Mouse (Mus musculus) cerebellum, adult 2 months (tissue): ENCODE results near the gene Nudt17. TPM values are rescaled to one million over a fixed set of nuclear protein-coding genes. Genes with fewer than 3 reads are reported as not detected.

Experiments
- DNase-seq, 2 experiments: peaks; one replicate each; pipeline ENCODE4 v3.0.0; 2021
- H3K27ac ChIP-seq: fragments of 200-500 bp; 2 replicates; pipeline ENCODE4 v1.5.1; 2012; ENCODE audit warnings: low read length, control low read depth, inconsistent platforms; ENCODE audit not compliant: insufficient read depth
- H3K27me3 ChIP-seq: fragments of 200-500 bp; 2 replicates; pipeline ENCODE4 v1.6.1; 2012; ENCODE audit warnings: inconsistent platforms, mild to moderate bottlenecking, low read length, moderate library complexity; ENCODE audit not compliant: control insufficient read depth, insufficient read depth
- H3K4me1 ChIP-seq: fragments of 200-500 bp; 2 replicates; pipeline ENCODE4 v1.6.1; 2011; ENCODE audit warnings: low read length; ENCODE audit not compliant: control insufficient read depth, insufficient read depth
- H3K4me3 ChIP-seq: fragments of 200-500 bp; replicated peaks from 2 replicates; pipeline ENCODE3; 2011; ENCODE audit warnings: mild to moderate bottlenecking, low read depth, low read length, control low read depth; ENCODE audit not compliant: insufficient read depth
- CTCF ChIP-seq: fragments of 200-500 bp; IDR thresholded peaks from 2 replicates; pipeline ENCODE4 v1.5.1; 2011; ENCODE audit warnings: low read depth, mild to moderate bottlenecking, control low read depth, low read length, moderate library complexity, borderline replicate concordance; ENCODE audit not compliant: insufficient read depth
- POLR2A ChIP-seq: fragments of 200-500 bp; IDR thresholded peaks from 2 replicates; pipeline ENCODE4 v1.6.1; 2011; ENCODE audit warnings: low read length, control low read depth, borderline replicate concordance; ENCODE audit not compliant: insufficient read depth
- WGBS: fragments of 180-500 bp; shearing (Covaris S2); methylation state at CpG from one replicate; pipeline ENCODE4 v1.1.7; 2018; 5-methylcytosine and 5-hydroxymethylcytosine counted together
- polyA plus RNA-seq: library from polyadenylated mRNA; depleted of rRNA; stranded (reverse); fragments of >200 nt; gene quantifications from 2 replicates; pipeline ENCODE4 v1.2.3, GENCODE M21; 2012

The Nudt17 gene
- polyA plus RNA-seq, 1 experiment, result 11.8 TPM

GRCm38 (mm10) chr3:96737013-96737740 lies 28.8 kb upstream of the Nudt17 start:
- TF ChIP-seq POLR2A (no peak), CTCF (no peak)
- Histone ChIP-seq H3K4me1 (peaks cover 13% of the 10 kb centered on the region; the same call in 1 of the 2 replicates), H3K27ac (no peak overlapping the region), H3K4me3 (no peak overlapping the region), H3K27me3 (no peaks in the 10 kb centered on the region)
- DNase-seq, result no peak
- WGBS, result 3% methylated on average over 1 of the region's 1 CpGs

GRCm38 (mm10) chr3:96735200-96735599 lies 26.8 kb upstream of the Nudt17 start:
- Histone ChIP-seq H3K4me3 (no peak overlapping the region), H3K4me1 (peaks cover 14% of the 10 kb centered on the region; the same call in 1 of the 2 replicates), H3K27me3 (no peaks in the 10 kb centered on the region), H3K27ac (no peak overlapping the region)
- no peak for DNase-seq
- WGBS, result 79% methylated on average over 2 of the region's 2 CpGs
- TF ChIP-seq CTCF (no peak), POLR2A (no peak)

GRCm38 (mm10) chr3:96733984-96734383 lies 25.6 kb upstream of the Nudt17 start:
- no peak overlapping the region for H3K27ac ChIP-seq

GRCm38 (mm10) chr3:96730785-96731184 lies 22.4 kb upstream of the Nudt17 start:
- TF ChIP-seq CTCF (no peak), POLR2A (no peak)
- WGBS, result 50% methylated on average over 5 of the region's 5 CpGs
- Histone ChIP-seq H3K27me3 (no peaks in the 10 kb centered on the region), H3K27ac (no peak overlapping the region), H3K4me1 (peaks cover 13% of the 10 kb centered on the region; the same call in 1 of the 2 replicates), H3K4me3 (no peak overlapping the region)
- DNase-seq, result no peak

More at GRCm38 (mm10) chr3:96733984-96734383, 25.6 kb upstream of the Nudt17 start:
- Histone ChIP-seq H3K4me3 (no peak overlapping the region), H3K27me3 (no peaks in the 10 kb centered on the region), H3K4me1 (peaks cover 22% of the 10 kb centered on the region; the same call in 1 of the 2 replicates)
- WGBS, result 98% methylated on average over 1 of the region's 1 CpGs
- no peak for TF ChIP-seq CTCF
- no peak for TF ChIP-seq POLR2A
- DNase-seq, result no peak

GRCm38 (mm10) chr3:96729403-96729784 lies 21.0 kb upstream of the Nudt17 start:
- H3K4me1 ChIP-seq, result peaks cover 13% of the 10 kb centered on the region; the same call in 1 of the 2 replicates
- no peak for DNase-seq
- no peak overlapping the region for H3K27ac ChIP-seq
- H3K4me3 ChIP-seq, result no peak overlapping the region
- H3K27me3 ChIP-seq, result no peaks in the 10 kb centered on the region
- TF ChIP-seq CTCF (no peak), POLR2A (no peak)
- WGBS, result 76% methylated on average over 3 of the region's 3 CpGs

- DNase-seq, result no peak
- no peak for TF ChIP-seq POLR2A
- TF ChIP-seq CTCF, result no peak
- peak overlapping the region; percentile 81 for H3K4me3 ChIP-seq
- no peak overlapping the region for H3K27ac ChIP-seq
- H3K4me1 ChIP-seq, result peaks cover 13% of the 10 kb centered on the region; the same call in 1 of the 2 replicates
- whole genome bisulfite sequencing, result 16% methylated on average over 7 of the region's 7 CpGs
- no peaks in the 10 kb centered on the region for H3K27me3 ChIP-seq
Measured at GRCm38 (mm10) chr3:96728634-96729402, 20.5 kb upstream of the Nudt17 start.

GRCm38 (mm10) chr3:96727828-96728633 lies 19.7 kb upstream of the Nudt17 start:
- TF ChIP-seq POLR2A, result no peak
- no peak for TF ChIP-seq CTCF
- DNase-seq, result no peak
- Histone ChIP-seq H3K4me1 (peaks cover 13% of the 10 kb centered on the region; the same call in 1 of the 2 replicates), H3K4me3 (peak overlapping the region; percentile 81), H3K27me3 (no peaks in the 10 kb centered on the region), H3K27ac (peak overlapping the region; percentile 83)
- WGBS, result under 1% methylated on average over 42 of the region's 42 CpGs
